Mouse (Mus musculus): ENCODE results near the gene Clint1.
"Not testable (repeated sequence)": the region's sequence is repeated elsewhere in the genome, so short reads cannot be mapped to it uniquely, and the experiment has no call there.

The Clint1 gene

DNA sequence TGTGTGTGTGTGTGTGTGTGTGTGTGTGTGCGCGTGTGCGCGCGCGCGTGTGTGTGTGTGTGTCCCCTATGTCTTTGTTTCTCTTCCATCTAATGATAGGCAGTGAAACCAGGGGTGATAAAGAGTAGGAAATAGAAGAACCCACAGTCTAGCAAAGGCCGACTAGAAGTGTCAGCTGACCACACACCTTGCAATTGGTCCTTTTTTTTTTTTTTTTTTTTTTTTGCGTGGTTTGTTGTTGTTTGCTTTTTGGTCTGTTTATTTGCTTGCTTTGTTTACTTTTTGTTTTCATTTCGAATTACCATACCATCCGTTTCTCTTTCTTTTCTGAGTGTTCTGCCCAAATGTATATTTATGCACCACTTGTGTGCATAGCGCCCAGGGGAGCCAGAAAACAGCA, 3.6 kb upstream of the Clint1 start:
- no peak for DNase-seq (ENCODE audit: low spot score)

- DNase-seq (ENCODE audit: low spot score), result no peak
Measured at GRCm38 (mm10) chr11:45849203-45849602, 2.6 kb upstream of the Clint1 start.

DNA sequence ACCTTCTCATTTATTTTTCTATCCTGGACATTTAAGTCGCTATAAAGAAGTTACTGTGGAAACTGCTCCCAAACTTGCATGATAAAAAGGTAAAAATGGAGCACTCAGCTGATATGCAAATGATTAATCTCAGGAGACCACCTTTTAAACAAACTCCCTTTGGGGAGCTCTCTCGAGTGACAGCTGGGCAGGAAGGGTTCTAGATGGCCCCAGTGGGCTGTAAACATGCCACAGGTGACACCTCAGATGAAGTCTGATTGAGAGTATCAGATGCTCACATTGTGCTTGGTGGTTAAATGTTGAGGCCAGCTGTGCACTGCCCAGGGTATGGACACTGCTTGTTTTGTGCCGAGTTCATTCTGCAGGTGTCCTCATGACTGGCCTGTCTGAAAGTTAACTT, 2.0 kb upstream of the Clint1 start:
- DNase-seq (ENCODE audit: low spot score), result no peak

GRCm38 (mm10) chr11:45850317-45850716, 1.5 kb upstream of the Clint1 start:
- no peak for DNase-seq (ENCODE audit: low spot score)

DNA sequence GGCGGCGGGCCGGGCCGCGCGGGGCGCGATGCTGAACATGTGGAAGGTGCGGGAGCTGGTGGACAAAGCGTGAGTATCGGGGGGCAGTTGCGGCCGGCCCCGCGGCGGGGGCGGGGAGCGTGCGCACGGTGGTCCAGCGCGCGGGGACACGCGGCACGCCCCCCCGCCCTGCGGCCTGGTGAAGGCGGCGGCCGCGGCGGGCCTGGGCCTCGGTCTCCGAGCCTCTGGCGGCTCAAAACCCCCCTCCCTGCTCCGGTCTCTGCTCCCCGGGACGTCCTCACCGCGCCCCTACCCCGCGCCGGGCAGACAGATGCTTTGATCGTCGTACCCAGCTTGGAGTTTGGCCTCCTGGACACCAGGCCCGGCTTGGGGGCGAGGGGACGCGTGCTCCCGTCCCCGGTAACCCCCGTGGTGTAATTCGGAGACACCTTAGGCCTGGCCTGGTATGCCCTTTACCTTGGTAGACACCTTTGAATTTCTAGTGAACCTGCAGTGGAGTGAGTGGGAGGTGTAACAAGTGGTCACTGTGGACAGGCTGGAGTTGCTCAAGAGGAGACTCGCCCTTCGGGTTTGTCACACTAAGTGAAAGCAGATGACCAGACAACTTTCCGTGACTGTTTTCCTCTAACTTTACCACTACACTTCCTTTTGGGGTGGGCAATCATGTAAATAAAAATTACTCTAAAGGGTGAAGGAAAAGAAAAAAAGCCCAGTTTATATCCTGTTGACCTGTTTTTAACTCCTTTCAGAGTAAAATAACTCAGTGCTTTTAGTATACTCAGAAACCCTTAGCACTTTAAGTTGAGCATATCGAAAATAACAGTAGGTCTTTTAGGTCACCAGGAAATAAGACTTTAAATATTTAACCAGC, 508 bp downstream of the Clint1 start:
- DNase-seq (ENCODE audit: low spot score), result no peak

- DNase-seq (ENCODE audit: low spot score), result no peak
Measured at GRCm38 (mm10) chr11:45852995-45853317, 1.1 kb downstream of the Clint1 start.

- DNase-seq (ENCODE audit: low spot score), result no peak
Measured at GRCm38 (mm10) chr11:45853916-45854315, 2.1 kb downstream of the Clint1 start.

DNA sequence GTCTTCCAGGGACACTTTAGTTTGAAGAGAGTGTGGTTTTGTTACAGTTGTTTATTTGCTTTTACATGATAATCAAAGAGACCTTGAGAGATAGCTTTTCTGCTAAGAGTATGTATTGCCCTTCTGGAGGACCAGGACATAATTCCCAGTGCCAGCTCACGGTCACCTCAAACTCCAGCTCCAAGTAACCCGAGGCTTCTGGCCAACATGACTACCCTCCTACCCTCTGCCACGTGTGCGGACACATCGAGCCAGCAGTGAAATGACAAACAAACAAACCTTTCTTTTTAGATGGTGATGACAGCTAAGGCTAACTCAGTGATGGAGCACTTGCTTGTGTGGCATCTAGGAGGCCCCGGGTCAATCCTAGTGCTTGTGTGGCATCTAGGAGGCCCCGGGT, 2.5 kb downstream of the Clint1 start:
- no peak for DNase-seq (ENCODE audit: low spot score)

DNA sequence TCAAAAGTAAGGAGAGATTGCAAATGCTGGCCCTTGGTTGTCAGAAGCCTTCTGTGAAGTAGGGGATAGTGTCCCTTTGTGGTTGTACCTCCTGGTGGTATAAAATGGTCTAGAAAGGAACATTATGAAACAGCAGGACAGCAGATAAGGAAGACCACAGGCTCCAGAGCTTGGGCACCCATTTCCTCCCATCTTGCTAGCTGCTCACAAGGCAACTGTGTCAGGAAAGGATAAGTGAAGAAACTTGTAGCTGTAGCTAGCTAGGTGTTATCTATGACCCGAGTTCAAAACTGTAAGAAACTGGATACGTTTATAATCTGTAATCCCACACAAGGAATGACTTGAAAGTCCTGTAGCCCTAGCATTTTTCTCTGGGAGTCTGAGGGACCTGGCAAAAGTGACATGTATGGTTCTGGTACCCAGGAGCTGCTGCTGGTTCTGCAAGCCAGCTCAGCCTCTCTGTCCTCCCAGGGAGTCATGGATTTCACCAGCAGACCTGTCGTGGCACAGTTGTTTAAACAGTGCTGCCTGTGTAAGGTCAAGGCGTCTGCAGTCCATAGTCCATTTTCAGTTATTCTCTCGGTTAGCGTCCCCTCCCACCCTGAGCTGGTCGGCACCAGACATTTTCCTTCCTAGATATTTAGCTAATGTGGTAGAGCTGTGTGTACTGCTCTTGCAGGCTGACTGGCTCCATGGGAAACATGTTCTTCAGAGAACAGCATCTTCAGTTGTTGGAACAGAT, 3.7 kb downstream of the Clint1 start:
- DNase-seq (ENCODE audit: low spot score), result no peak

- no peak for DNase-seq (ENCODE audit: low spot score)
Measured at GRCm38 (mm10) chr11:45856149-45856516, 4.3 kb downstream of the Clint1 start.

DNA sequence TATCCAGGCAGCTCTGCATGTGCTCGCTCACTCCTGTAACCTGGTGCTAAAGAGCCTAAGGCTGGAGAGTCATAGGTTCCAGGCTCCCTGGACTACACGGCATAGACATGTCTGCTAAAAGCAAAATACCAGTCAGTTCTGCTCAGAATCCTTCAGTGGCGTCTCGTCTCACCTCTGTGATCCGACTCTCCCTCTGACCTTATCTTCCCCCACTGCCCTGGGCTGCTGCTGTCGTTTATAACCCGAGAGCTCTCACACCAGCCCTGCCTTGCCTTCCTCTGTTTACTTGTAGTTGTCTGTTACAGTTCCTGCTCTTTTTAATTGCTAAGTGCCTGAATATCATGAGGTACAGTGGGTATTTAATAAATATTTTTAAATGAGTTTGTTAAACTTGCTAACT, 9.5 kb downstream of the Clint1 start:
- DNase-seq (ENCODE audit: low spot score), result no peak

DNA sequence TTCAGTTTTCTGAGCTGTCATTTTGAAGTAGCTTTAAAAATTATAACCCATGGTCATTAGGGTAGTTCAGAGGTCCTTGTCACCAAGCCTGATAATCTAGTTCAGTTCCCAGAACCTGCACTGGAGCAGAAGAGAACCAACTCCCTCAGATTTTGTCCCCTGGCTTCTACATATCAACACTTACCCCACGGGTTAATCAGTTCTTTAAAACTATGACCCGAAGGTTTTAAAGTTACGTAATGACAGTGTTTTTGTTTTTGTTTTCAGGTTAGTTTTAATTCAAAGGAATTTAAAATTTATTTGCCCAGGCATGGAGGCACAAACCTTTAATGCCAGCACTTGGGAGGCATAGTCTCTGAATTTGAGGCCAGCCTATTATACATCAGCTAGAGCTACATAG, 12.6 kb downstream of the Clint1 start:
- DNase-seq (ENCODE audit: low spot score), result no peak

DNA sequence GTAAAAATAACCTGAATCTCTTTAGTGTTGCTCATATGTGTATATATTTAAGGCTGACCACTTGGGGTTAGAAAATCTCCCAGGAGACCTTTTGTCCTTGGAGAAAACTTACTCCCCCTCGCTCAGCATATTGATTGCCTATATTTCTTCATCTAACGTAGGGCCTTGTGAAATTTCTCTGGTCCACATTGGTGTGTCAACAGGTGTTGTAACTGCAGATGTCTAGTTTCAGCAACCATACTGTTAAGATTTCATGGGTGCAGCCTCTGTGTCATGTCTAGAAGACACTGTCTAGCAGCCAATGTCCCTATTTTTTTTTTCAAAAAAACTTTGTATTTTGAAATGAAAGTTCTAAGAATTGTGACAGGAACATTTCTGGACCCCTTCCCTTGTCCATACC, 14.0 kb downstream of the Clint1 start:
- DNase-seq (ENCODE audit: low spot score), result no peak

GRCm38 (mm10) chr11:45866534-45866933, 14.7 kb downstream of the Clint1 start:
- no peak for DNase-seq (ENCODE audit: low spot score)

GRCm38 (mm10) chr11:45873666-45874065, 21.8 kb downstream of the Clint1 start:
- no peak for DNase-seq (ENCODE audit: low spot score)

DNA sequence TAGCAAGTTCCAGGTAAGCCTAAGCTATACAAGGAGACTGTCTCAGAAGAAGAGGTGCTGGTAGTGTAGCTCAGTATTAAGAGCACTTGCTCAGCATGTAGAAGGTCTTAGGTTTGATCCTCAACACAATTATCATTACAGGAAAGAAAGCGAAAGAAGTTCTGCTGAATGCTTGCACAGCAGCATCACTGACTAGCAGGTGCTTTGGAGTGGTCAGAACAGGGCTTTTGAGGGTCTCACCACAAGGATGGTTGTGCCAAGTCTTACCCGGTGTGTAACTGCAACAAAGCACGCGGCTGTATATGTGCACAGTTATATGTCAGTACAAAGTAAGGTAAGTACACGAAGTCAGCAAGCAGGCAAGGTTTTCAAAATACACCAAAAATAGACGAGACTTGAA, 22.4 kb downstream of the Clint1 start:
- DNase-seq (ENCODE audit: low spot score), result no peak

GRCm38 (mm10) chr11:45875351-45875935, 23.6 kb downstream of the Clint1 start:
- DNase-seq (ENCODE audit: low spot score), result no peak

DNA sequence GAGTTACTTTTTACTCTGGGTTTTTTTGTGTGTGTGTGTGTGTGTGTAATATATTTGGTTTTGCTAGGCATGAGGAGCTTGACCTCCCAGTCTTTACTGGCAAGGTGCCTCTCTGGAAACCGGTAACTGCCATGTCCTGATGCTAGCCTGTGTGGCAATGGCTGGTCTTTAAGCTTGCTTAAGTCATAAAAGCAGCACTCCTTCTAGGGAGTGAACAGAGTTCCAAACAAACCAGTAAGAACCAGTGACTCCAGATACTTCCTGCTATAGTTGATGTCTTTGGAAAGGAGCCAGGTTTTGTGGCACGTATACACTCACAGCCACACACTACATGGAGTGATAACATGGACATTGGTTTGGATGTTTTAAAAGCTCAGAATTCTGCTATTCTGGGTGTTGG, 24.2 kb downstream of the Clint1 start:
- no peak for DNase-seq (ENCODE audit: low spot score)

DNA sequence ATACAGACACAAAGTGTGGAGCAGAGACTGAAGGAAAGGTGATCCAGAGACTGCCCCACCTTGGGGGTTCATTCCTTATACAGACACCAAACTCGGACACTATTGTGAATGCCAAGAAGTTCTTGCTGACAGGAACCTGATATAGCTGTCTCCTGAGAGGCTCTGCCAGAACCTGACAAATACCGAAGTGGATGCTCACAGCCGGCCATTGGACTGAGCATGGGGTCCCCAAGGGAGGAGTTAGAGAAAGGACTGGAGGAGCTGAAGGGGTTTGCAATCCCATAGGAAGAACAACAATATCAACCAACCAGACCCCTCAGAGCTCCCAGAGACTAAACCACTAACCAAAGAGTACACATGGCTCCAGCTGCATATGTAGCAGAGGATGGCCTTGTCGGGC, 27.5 kb downstream of the Clint1 start:
- not testable (repeated sequence) for DNase-seq (ENCODE audit: low spot score)

GRCm38 (mm10) chr11:45881026-45881682, 29.3 kb downstream of the Clint1 start:
- no peak for DNase-seq (ENCODE audit: low spot score)

DNA sequence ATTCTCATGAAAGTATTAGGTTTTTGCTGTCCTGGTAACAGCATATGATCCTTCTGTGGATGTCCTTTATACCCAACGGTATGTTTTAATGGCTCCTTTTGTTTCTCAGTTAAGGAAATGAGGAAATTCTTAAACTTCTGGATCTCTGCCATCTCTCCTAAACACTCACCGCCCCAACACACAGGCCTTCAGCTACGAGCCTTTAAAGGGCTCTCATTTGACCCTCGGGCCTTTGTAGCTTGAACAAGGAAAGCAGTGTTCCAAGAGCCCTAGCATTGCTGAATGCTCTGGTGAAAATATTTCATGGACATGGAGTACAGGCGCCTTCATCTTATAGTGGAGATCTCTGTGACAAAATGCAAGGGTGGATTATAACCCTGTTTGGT, 29.8 kb downstream of the Clint1 start:
- DNase-seq (ENCODE audit: low spot score), result no peak

GRCm38 (mm10) chr11:45883270-45883931, 31.6 kb downstream of the Clint1 start:
- no peak for DNase-seq (ENCODE audit: low spot score)
